Mouse (Mus musculus) urinary bladder, adult 18-20 months (tissue): Measurements from ENCODE around the gene Tnfaip8l2.
"Not testable (repeated sequence)": the region's sequence is repeated elsewhere in the genome, so short reads cannot be mapped to it uniquely, and the experiment has no call there.

ENCODE experiments used
- DNase-seq, 2 experiments: peaks; one replicate each; pipeline ENCODE4 v3.0.0; 2022; ENCODE audit warnings: low spot score in 2 of 2, mixed read lengths in 2 of 2

Tnfaip8l2 gene

DNA sequence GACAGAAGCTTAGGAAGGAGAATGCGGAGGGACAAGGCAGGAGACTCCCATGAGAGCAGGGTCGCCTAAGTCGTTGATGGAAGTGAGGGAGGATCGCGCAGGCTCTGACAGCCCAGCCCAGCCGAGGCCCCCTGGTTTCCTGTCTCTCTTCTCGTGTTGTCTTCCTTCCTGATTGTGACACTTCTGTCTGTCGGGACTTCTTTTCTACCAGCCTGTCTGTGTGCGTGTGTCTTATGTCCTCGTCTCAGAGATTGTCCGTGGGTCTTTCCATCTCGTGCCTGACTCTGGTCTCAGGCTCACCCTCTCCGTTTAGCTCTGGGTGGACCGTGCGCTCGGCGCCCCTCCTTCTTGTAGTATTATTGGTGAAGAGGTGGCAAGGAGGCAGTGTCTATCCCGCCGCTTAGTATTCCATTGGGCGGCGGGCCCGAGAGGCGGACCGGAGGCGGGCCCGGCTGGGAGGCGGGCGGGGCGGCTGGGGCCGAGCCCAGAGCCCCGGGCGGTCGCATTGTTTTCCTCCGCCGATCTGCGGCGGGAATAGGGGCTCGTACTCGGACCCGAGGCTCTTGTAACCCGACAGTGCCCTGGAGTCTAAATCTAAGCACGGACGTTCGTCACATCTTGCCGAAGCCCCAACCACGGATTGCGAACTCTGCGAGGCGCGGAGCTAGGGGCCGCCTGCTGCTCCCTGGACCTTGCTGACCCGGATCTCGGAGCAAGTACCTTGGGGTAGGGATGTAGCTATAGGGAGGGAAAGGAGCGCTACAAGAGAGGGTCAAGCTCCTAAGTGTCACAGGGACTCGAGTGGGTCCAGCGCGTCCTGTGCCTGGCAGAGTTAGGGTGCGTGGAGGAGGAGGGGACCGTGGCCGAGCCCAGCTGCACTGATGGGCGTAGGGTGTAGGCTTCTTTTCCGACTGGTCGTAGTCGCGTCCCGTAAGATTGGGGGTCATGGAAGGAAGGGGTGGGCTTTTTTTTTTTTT is 18.1 kb upstream of the Tnfaip8l2 start, which contains the start of gene Sema6c:
TSS of gene Sema6c (plus strand) at position 471 of the 977 bp plus-strand sequence.
- DNase-seq: peak; percentile 81 to 86

DNA sequence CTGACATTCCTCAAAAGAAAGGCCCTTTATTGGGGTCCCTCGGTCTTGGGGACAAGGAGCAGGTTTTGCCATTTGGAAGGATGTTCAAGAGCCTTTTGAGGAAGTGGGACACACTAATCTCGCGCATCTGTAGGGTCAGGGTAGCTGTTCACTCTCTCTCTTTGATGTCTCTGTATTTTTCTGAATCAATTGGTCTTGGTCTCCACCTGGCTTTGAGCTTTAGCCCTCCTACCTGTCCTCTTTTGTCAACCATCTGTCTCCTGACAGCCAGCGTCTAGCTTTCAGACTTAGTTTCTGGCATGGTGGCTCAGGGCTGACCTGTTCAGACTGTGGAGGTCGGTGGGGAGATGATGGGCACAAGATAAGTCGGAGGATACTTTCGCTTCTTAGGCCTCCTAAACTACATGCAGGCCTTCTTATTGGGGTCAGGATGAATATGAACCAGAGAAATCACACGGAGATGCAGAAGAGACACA is 17.4 kb upstream of the Tnfaip8l2 start:
- DNase-seq: no peak

DNA sequence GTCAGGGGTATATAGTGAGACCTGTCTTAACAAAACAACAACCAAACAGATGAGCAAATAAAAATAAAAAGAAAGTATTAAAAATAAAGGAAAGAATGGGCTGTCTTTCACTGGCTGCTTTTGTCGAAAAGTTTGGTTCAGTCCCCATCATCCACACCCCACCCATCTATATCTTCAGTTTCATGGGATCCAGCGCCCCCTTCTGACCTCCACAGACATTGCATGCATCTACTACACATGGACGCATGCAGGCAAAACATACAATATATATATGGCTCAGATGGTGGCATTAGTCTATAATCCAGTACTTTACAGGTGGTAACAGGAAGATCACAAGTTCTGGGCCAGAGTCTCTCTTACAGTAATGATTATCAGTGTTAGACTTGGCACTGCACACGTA is 11.7 kb upstream of the Tnfaip8l2 start:
- DNase-seq: no peak

DNA sequence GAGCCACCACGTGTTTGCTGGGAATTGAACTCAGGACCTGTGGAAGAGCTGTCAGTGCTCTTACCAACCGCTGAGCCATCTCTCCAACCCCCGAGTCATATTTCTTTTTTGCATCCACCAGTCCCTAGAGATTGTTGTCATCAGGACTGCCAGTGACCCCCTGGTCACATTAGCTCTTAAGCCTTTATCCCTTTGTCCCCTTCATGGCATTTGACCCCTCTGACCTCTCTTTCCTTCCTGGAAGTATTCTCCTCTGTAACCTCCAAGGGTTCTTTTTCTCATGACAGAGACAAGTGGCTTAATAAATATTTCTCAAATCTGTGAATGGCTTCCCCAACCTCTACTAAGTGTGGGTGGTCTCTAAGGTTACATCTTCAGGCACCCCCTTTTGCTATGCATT is 5.8 kb upstream of the Tnfaip8l2 start:
- no peak for DNase-seq

DNA sequence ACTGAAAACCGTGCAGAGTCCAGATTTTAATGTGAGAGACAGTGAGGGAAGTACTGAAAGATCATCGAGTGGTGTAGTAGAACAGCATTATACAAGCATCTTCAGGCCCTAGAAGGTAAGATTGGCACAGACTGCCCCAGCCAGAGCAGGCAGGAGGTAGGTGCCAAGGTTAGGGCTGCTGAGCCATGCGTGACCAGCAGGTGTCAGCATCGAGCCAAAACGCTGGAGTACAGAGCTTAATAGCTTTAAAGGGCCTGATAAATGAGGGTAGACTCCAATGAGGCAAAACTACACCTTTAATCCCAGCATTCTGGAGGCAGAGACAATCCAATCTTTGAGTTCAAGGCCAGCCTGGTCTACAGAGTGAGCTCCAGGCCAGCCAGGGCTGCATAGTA is 454 bp upstream of the Tnfaip8l2 start:
- DNase-seq: peak; percentile 74 to 84

DNA sequence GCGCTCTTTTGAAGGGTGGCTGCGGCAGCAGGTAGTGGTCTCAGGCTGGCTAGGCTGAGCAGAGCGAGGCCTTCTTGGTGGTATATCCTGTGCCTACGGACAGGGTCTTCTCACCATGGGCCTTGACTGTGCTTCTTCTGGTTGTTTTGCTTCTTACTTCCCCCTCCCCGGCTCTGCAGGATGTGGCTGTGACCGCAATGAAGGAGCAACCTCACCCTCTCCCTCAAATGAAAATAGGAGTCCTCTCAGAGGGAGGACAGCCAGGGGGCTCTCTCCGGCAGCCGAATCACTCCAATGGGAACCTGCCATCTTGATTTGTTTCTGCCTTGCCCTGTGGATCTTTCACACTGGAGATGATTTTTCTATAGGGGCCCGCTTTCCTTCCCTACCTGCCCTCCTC is 686 bp downstream of the Tnfaip8l2 start:
- no peak for DNase-seq

DNA sequence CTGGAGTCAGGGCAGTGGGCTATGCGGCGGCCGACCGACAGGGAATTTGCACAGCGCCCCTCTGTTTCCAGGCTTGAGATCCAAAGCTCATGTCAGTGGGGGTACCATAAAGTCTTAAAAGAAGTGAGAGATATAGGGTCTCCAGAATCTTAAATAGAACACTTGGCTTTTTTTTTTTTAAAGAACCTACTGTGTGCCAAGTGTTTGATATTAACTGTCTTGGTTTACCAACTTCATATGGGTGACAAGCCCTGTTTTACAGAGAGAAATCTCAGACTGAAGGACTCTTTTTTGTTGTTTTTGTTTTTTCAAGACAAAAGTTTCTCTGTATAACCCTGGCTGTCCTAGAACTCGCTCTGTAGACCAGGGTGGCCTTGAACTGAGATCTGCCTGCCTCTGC is 1.4 kb downstream of the Tnfaip8l2 start:
- no peak for DNase-seq

DNA sequence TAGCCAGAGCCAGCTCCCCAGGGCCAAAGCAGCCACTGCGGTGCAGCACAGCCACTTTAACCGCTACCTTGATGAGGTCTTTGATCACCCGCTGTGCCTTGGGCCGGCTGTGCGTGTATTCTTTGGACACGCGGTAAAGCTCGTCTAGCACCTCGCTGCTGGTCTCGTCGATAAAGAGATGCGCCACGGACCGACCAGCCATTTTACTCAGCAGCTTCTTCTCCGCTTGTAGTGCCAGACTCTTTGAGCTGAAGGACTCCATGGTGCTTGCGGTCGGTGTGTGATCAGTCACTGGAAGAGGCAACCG is 1.9 kb downstream of the Tnfaip8l2 start:
- no peak for DNase-seq

DNA sequence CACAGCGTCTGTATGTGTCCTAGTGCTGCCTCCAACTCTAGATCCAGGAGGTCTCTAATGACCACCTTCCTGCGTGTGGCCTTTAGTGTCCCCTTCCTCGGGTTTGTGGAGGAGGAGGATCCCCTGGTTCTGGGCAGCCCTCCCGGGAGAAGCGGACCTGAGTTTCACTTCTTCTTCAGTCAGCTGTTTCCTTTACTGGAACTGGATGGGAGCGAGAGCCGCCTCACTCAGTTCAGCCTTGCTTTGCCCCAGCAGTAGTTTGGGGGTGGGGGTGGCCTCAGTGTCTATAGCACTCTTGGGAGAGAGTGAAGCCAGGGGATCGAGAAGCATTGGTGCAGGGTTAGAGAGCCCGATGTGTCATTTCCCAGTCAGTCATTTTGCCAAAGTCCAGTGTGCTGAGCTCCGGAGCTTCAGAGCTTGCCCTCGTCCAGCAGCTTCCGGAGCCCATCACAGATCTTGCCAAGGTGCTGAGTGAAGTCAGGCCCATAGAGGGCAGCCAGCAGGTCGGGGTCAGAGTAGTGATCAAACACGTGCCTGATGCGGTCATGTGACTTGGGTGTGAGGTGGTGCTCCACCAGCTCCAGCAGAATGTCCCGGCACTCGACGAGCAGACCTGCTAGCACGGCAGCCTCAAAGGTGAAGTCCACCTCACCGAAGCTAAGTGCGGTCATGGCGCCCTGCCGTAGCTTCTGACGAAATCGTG is 2.4 kb downstream of the Tnfaip8l2 start:
- DNase-seq: no peak

DNA sequence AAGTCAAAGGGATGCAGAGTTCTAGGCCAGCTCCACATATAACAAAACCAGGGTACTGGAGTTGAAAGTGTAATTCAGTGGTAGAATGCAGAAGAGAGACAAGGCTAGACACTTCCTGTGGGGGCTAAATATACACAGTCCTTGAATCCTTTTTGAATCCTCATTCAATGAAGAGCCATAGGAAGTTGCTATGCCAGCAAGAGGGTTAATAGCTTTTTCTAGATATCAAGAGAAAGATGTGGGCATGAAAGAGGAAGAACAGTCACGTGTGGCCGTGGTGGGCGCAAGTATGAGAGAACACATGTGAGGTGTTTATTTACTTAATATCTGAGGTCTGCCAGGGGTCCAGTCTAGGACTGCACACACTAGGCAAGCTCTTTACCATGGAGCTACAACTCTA is 5.8 kb downstream of the Tnfaip8l2 start:
- no peak for DNase-seq

DNA sequence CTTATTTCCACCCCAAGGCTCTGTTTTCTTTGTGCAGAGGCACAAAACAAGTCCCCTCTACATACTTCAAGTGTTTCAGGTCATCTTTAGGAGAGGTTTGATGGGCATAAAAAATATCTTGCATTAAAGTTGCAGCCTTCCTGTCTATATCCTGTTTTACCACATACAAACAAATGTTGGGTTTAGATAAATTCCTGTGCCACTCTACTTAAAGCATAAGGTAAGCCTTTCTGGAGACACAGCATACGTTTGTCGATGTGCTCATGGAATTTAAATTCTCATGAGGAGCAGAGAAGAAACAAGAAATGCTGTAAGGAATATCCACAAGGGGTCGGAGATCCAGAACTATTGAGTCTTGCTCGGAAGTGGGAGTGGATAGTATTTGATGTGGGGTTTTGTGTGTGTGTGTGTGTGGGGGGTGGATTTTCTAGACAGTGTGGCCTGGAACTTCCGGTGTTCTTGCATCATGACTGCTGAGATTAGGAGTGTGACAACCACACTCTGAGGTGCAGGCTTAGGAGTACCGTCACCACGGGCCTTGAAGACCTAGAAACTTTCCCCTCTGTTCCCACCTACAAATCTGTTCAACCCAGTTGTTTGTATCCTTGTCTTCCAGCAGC is 6.6 kb downstream of the Tnfaip8l2 start:
- DNase-seq: no peak

DNA sequence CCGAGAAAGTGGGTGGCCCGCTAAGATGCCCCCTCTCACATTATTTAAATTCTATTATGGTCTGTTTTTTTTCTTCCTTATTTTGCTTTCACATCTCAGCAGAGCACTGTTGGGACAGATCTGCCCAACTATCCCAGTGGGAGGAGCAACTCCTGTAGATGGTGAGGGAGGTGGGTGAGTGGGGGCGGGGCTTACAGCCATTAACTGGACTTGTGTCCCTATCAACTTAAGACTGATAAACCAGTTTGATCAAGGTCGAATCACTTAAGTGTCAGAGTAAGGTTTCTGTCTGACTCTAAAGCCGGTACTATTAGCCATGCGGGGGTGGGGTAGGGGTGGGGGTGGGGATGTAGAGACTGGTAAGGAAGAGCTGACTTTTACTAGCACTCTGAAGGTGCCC is 7.1 kb downstream of the Tnfaip8l2 start:
- DNase-seq: peak in 1 of 2 experiments; percentile 53

DNA sequence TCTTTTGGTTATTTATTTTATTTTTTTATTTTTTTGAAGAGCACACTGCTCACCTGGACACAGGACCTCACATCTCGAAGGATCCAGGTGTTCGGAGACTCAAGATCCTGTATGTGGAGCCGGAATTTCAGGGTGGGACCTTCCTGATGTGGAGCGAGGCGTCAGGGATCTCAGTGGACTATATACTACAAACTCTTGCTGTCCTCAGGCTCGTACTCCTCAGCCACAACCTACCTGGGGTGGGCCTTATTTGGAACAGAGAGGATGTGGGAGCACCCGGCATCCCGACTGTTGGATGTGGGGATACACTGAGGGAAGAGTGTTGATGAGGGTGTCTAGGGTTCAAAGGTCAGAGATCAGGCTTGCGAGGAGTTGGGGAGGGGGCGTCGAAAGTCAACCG is 8.0 kb downstream of the Tnfaip8l2 start:
- not testable (repeated sequence) for DNase-seq

DNA sequence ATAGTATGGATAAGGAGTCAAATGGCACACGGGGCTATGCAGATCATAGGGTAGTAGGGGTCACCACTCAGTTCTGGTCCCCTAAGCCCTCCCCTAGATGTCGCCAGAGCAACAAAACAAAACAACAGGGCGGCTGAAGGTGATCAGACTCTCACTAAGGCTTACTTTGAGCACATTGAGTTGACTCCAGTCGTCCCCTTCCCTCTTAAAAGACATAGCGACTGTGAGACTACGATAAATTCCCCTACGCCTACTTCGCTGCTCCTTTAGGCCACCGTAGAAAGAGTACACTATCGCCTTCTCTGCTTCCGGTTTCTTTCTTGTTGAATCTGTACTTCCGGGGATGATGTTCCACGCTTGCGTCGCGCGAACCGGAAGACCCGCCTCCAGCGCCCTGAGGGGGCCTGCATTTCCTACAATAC is 8.5 kb downstream of the Tnfaip8l2 start, which contains the start of the genes Scnm1 and Lysmd1:
TSS of gene Scnm1 (minus strand) at position 332 of the 422 bp plus-strand sequence.
TSS of gene Lysmd1 (plus strand) at position 409 of the 422 bp plus-strand sequence.
- DNase-seq: peak; percentile 52 to 86

DNA sequence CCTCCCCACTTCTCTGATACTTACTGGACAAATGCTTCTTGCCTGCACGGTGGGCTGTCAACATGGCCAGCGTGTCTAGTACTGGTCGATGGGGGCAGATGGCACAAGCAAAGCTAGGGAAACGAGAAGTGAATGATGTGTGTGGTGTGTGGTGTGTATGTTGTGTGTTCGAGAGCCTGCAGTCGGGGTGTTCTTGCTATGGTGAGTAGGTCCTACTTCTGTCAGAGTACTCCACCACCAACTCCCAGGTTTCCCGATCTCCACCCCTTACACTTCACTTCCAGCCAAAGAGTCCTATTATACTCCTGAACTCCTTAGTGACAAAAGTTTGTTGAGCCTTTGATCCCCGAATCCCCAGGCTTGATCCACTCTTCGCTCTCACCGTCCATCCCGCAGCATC is 9.0 kb downstream of the Tnfaip8l2 start:
- no peak for DNase-seq

DNA sequence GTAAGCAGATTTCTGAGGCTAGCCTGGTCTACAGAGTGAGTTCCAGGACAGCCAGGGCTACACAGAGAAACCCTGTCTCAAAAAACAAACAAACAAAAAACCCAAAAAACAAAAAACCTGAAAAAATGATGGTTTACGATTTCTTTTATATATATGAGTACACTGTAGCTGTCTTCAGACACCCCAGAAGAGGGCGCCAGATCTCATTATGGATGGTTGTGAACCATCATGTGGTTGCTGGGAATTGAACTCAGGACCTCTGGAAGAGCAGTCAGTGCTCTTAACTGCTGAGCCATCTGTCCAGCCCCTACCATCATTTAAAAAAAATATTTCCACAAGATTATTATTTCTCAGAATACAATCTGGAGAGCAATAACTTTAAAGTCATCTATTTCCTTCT is 9.8 kb downstream of the Tnfaip8l2 start:
- not testable (repeated sequence) for DNase-seq

DNA sequence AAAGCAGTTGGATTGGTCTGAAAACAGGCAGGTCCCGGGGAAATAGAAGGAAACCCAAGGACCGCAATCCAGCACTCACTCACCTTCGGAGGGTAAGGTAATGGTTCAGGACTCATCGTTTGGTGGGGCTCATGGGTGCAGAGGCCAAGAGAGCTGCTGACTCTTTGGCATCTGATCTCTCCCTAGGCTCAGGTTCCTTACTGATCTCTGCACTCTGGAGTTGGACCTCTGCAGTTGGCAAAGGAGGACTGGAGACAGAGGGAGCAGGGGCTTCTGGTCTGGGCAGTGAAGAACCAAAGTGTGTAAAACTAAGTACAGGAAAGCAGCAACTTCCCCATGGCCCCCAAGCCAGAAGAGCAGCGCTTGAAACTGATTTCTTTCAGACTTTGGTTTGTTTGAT is 12.1 kb downstream of the Tnfaip8l2 start:
- no peak for DNase-seq

DNA sequence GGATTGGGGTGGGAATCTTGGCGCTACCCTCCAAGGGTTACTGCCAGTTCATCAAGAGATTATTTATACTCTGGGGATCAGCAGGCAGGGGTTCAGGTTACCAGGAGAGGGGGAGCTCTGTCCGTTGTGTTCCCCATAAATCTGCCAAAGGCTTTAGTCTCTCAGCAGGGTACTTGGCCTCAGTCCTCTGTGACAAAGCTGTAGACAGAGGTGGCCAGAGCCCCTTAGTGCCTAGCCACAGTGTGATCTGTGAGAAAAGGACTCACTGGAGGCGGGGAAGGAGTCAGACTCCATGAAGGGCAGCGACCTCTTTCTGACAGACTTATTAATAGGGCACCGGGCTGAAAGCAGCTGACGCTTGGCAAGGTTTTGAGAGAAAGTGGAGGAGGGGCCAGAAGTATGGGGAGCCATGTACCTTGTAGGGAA is 12.9 kb downstream of the Tnfaip8l2 start:
- no peak for DNase-seq

DNA sequence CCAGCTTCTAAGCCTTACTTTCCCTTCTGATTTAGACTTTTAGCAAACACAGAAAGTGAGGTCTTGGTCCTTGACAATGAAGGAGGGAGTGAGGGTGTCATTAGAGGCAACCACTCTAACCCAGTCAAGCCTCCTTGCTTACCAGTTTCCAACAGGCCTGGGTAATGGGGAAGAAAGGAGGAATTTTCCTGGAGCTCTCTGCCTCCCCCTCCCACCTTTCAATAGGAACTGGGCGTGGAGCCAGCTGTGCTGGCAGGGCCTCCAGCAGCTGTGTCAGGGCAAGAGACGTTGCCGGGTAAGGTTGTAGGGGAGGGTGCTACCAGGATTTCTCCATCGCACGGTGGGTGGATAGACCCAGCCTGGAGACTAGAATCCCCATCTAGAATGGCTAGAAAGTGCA is 17.2 kb downstream of the Tnfaip8l2 start:
- DNase-seq: no peak

DNA sequence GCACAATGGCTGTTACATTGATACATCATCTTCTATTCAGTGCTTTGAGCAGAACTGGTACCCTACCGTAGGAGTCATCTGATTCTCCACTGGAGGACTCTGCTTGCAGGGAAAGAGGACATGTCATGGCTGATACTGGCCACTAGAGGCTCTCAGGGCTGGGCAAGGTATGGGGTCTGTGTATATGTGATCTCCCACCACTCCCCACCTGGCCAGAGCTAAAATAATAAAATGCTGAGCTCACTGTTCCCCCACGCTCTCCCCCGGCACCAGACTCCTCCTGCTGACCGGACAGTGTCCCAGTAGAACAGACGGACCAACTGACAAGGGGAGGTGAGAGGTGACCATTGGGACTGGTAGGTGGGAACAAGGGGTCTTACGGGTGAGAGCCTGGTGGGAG is 17.9 kb downstream of the Tnfaip8l2 start, which contains the start of gene Tmod4:
TSS of gene Tmod4 (plus strand) at position 231 of the 400 bp plus-strand sequence.
- no peak for DNase-seq

DNA sequence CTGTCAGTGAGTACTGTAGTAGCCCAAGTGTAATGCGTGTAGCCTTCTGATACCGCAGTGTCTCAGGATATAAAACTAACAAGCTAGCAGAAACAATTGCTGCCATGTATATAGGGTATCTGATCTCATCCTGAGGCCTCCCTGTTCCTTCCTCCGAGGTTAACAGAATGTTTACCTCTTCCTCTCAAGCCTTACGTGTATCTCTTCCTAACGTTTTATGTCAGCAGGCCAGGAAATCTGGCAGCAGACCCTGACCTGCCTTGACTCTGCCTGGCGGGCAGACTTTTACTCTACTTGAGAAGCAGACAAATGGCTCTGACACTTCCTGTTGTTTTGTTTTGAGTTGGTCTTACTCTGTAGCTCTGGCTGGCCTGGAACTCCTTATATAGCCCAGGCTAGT is 20.6 kb downstream of the Tnfaip8l2 start:
- no peak for DNase-seq

DNA sequence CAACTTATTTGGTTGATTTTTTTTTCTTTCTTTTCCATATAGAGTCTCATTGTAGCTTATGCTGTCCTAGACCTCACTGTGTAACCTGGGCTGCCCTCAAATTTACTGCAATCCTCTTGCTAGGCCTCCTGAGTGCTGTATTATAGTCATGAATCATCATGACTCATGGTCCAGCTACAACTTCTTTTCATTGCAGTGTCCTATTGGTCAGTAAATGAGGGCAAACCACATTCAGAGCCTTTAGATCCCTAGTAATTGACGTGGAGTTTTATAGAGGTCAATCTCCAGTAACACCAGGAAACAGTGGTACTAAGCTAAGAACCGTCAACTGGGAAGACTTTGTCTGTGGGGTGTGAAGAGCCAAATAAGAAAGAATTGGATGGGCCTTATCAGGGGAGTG is 24.4 kb downstream of the Tnfaip8l2 start:
- DNase-seq: no peak
